Mouse (Mus musculus): ENCODE measurements around the gene Gm10408. TPM values are rescaled to one million over a fixed set of nuclear protein-coding genes. Genes with fewer than 3 reads are reported as not detected.
"Not testable (repeated sequence)": the region's sequence is repeated elsewhere in the genome, so short reads cannot be mapped to it uniquely, and the experiment has no call there.

Gene Gm10408
- not detected in 2 replicates for polyA plus RNA-seq (2016; fragmentation: Nextera tagmentation; extraction: Ambion mirVana)

DNA sequence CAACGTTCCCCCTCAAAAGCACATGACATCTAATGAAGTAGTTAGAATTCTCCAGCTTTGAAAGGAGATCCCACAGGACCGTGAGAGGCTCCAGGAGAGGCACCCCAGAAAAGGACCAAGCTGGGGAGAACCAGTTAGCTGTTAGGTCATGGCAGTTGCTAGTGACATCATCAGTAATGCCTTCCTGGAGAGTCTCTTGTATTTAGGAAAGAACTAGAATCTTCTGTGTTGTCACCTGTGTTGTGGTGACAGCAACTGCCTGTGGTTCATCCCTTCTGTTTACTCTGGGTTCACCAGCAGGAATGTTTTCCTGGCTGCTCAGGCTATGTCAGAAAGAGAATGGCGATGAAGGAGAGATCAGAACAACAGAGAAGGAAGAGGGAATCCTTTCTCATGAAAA lies at the start of gene Gm10408:
Gene Gm10408, plus strand, starts transcription at position 301 of the 400 bp plus-strand sequence.
- not testable (repeated sequence) for H3K4me3 ChIP-seq; H3K27ac ChIP-seq; H3K9ac ChIP-seq; ATAC-seq (ENCODE audit: low FRiP score, low read depth); H3K36me3 ChIP-seq; H3K4me2 ChIP-seq (replicated peaks); H3K9me3 ChIP-seq; H3K27me3 ChIP-seq (replicated peaks); H3K4me1 ChIP-seq
- no CpG with 5 or more reads among the region's 3 CpGs for WGBS

DNA sequence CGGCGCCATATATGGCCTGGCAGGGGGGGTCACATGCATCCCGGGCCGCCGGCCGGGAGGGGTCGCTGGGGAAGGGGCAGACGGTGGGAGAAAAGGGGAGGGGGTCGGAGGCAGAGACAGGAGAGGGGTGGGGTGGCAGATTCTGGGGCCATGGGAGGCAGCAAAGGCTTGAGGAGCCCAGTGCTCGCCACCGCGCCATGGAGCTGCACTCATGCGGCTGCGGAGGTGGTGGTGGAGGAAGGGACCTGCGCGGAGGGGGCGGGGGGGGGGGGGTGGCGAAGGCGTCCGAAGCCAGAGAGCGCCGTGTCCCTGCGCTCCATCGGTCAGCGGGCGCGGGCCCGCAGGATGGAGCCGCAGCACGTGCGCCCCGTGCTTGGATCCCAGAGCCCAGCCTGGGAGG lies 36.9 kb upstream of the Gm10408 start, which contains the start of gene Gm10409:
Gene Gm10409, plus strand, starts transcription at position 301 of the 400 bp plus-strand sequence.
- H3K4me2 ChIP-seq (replicated peaks); H3K4me1 ChIP-seq; H3K27me3 ChIP-seq (replicated peaks); H3K36me3 ChIP-seq; H3K4me3 ChIP-seq; H3K27ac ChIP-seq; H3K9ac ChIP-seq; H3K9me3 ChIP-seq; ATAC-seq (ENCODE audit: low FRiP score, low read depth): not testable (repeated sequence)
- no CpG with 5 or more reads among the region's 32 CpGs for WGBS

DNA sequence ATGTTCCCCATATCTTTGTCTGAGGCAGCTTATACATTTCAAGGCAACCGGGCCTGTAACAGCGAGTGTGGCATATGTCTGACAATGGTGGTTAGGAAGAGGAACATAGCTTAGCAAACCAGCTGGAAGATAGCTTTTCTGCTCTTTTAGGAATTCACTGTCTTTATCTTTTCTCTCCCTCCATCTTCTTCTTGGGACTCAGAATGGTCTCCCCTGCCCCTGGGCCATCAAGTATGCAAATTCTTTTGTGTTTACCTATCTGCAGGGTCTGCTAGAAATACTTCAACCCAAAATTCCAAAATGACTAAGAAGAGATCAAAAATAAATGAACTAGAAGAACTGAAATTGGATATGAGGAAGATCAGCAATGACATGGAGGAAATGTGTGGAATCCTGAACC lies 21.4 kb upstream of the Gm10408 start, which contains the start of gene Gm3005:
Gene Gm3005, plus strand, starts transcription at position 301 of the 400 bp plus-strand sequence.
- not testable (repeated sequence) for H3K27ac ChIP-seq; H3K4me3 ChIP-seq; H3K4me1 ChIP-seq; H3K9ac ChIP-seq; H3K27me3 ChIP-seq (replicated peaks); H3K36me3 ChIP-seq; H3K4me2 ChIP-seq (replicated peaks); H3K9me3 ChIP-seq; ATAC-seq (ENCODE audit: low FRiP score, low read depth)
- no CpG with 5 or more reads among the region's 2 CpGs for WGBS

Other genes with a start within 250 kb of the Gm10408 start
- 14.2 and 15.3 TPM in 2 replicates for gene D830030K20Rik, start 240.9 kb upstream of the Gm10408 start, polyA plus RNA-seq (2016; fragmentation: Nextera tagmentation; extraction: Ambion mirVana)
- not detected in 2 replicates for gene Gm2956, start 116.8 kb upstream of the Gm10408 start, polyA plus RNA-seq (2016; fragmentation: Nextera tagmentation; extraction: Ambion mirVana)
- not detected in 2 replicates for gene Gm10413, start 54.3 kb upstream of the Gm10408 start, polyA plus RNA-seq (2016; fragmentation: Nextera tagmentation; extraction: Ambion mirVana)
- gene Gm10409, start 36.8 kb upstream of the Gm10408 start, polyA plus RNA-seq (2016; fragmentation: Nextera tagmentation; extraction: Ambion mirVana), result 4.5 and 5.9 TPM in 2 replicates
- 1.4 and 2.8 TPM in 2 replicates for gene Gm3005, start 21.3 kb upstream of the Gm10408 start, polyA plus RNA-seq (2016; fragmentation: Nextera tagmentation; extraction: Ambion mirVana)
- not detected in 2 replicates for gene Gm3012, start 185.1 kb downstream of the Gm10408 start, polyA plus RNA-seq (2016; fragmentation: Nextera tagmentation; extraction: Ambion mirVana)
- gene Gm3020, start 202.7 kb downstream of the Gm10408 start, polyA plus RNA-seq (2016; fragmentation: Nextera tagmentation; extraction: Ambion mirVana), result 4.5 and 5.9 TPM in 2 replicates
- gene Gm3043, start 239.4 kb downstream of the Gm10408 start, polyA plus RNA-seq (2016; fragmentation: Nextera tagmentation; extraction: Ambion mirVana), result not detected in 2 replicates